Mouse (Mus musculus) lung, adult 18-20 months (tissue): ENCODE measurements at regions not wholly inside any gene's neighbourhood (a gene's known extent, or its start where the extent isn't known, plus 50 kb on each side); places are given as distances from the start of the nearest gene placed in this dataset.

Source experiments
- DNase-seq, 2 experiments: peaks; one replicate each; pipeline ENCODE4 v3.0.0; 2022; ENCODE audit warnings: mixed read lengths in 2 of 2

GRCm38 (mm10) chr2:78010066-78010690 is 64.0 kb upstream of the Cwc22 start:
- no peak for DNase-seq

DNA sequence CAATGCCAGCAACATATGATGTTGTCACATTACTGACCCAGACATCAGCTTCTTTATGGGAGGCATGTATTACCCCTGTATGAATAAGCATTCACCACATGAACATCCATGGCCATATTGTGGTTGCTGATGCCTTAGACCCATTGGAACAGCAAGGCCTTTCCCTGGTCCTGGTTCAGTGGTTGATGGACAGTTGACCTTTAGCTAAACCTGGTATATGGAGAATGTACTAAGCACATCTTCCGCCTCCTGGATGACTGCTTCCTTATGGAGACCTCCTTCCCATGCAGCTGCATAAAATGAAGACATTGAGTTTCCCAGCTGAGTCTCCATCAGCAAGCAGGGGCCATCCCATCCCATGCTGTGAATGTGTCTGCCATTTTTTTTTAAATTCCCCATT is 61.9 kb upstream of the Cwc22 start:
- DNase-seq: no peak

GRCm38 (mm10) chr2:78005402-78006021 is 59.3 kb upstream of the Cwc22 start:
- no peak for DNase-seq

DNA sequence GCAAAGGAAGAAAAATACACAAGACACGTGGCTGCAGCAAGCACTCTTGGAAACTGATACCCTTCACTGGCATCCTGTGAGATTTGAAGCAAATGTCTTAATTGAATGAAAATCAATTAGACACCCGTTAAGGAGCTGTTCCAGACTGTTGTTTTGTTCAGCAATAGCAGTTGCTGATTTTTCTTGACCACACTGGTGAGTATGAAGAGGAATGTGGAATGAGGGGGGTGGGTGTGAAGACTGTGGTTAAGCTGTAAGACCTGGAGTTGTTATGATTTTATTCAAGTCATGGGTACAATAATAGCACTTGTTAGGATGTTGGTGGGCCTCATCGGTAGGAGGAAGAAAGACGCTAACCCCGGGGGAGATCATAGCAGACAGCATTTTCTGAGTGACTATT is 58.3 kb upstream of the Cwc22 start:
- DNase-seq: no peak
